Mouse (Mus musculus): ENCODE results near the gene Abcc3.

DNA sequence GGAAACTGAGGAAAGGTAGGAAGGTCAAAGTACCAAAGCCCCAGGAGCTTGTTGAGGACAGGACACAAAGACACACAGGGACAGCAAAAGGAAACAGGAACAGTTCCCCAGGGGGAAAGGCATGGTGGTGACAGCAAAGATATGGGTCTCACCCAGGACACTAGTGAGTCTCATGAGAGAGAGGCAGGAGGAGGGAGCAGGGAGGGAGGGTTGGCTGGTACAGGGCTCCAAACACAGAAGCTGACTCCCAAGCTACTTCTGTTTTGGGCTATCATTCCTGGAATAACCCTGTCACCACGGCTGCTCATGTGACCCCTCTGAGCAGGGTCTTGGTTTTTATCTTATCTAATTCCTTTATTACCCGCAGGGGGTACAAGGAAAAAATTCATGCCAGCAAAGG, 19.8 kb upstream of the Abcc3 start:
- TF ChIP-seq POLR2A (IDR thresholded peaks at IDR 0.05; ENCODE audit: low read depth, low read length), result no peak
- TF ChIP-seq CTCF (conservative IDR thresholded peaks at IDR 0.05; ENCODE audit: insufficient read depth, insufficient read length, low read depth, low read length), result no peak

Measured in kidney, adult 2 months (tissue).